Mouse (Mus musculus) gastrocnemius, postnatal 4 days (tissue): Measurements from ENCODE around the gene Zmiz2. TPM values are rescaled to one million over a fixed set of nuclear protein-coding genes. Genes with fewer than 3 reads are reported as not detected.
"Not testable (repeated sequence)": the region's sequence is repeated elsewhere in the genome, so short reads cannot be mapped to it uniquely, and the experiment has no call there.

Experiments used
- DNase-seq, 2 experiments: peaks; one replicate each; pipeline ENCODE4 v3.0.0; 2021 to 2022; ENCODE audit warnings: low spot score in 2 of 2, mixed read lengths in 2 of 2
- total RNA-seq, 2 experiments: library from RNA; stranded (reverse); gene quantifications; 2 replicates each; pipeline ENCODE4 v1.2.3; 2021

Gene Zmiz2
- total RNA-seq, 2 experiments from 2014 or later = 35.6 to 40.1 TPM

GRCm38 (mm10) chr11:6395565-6395964 lies 6.7 kb downstream of the Zmiz2 start:
- DNase-seq = peak in 1 of 2 experiments; percentile 5

- no peak for DNase-seq
Observed at GRCm38 (mm10) chr11:6398141-6398540, 9.3 kb downstream of the Zmiz2 start.

GRCm38 (mm10) chr11:6402515-6403510 lies 13.9 kb downstream of the Zmiz2 start:
- peak in 1 of 2 experiments; percentile 68 for DNase-seq

GRCm38 (mm10) chr11:6403830-6404405 lies 15.0 kb downstream of the Zmiz2 start:
- DNase-seq = peak in 1 of 2 experiments; percentile 8

- DNase-seq = peak in 1 of 2 experiments; percentile 57
Observed at GRCm38 (mm10) chr11:6404699-6405566, 16.1 kb downstream of the Zmiz2 start.

- DNase-seq = peak in 1 of 2 experiments; percentile 59
Observed at GRCm38 (mm10) chr11:6405591-6406081, 16.8 kb downstream of the Zmiz2 start.

GRCm38 (mm10) chr11:6406251-6407161 lies 17.6 kb downstream of the Zmiz2 start:
- DNase-seq = peak; percentile 44 to 60

- DNase-seq = no peak
Observed at GRCm38 (mm10) chr11:6407162-6407621, 18.3 kb downstream of the Zmiz2 start.

GRCm38 (mm10) chr11:6410050-6410602 lies 21.3 kb downstream of the Zmiz2 start:
- DNase-seq = no peak

GRCm38 (mm10) chr11:6410755-6411154 lies 21.9 kb downstream of the Zmiz2 start:
- not testable (repeated sequence) for DNase-seq

- DNase-seq = peak; percentile 76 to 81
Observed at GRCm38 (mm10) chr11:6411684-6412083, 22.8 kb downstream of the Zmiz2 start.

- DNase-seq = no peak
Observed at GRCm38 (mm10) chr11:6413264-6413663, 24.4 kb downstream of the Zmiz2 start.

GRCm38 (mm10) chr11:6414751-6415550 lies 26.1 kb downstream of the Zmiz2 start, which contains the start of gene Ppia:
TSS of gene Ppia (plus strand) at chr11:6415443.
- no peak for DNase-seq

- DNase-seq = peak; percentile 99
Observed at GRCm38 (mm10) chr11:6415551-6416404, 26.9 kb downstream of the Zmiz2 start.

GRCm38 (mm10) chr11:6416405-6417034 lies 27.6 kb downstream of the Zmiz2 start:
- peak; percentile 67 to 82 for DNase-seq

GRCm38 (mm10) chr11:6417069-6417468 lies 28.2 kb downstream of the Zmiz2 start:
- no peak for DNase-seq

GRCm38 (mm10) chr11:6417490-6417889 lies 28.6 kb downstream of the Zmiz2 start:
- DNase-seq = no peak
